Mouse (Mus musculus) liver, embryonic 11.5 days (tissue): ENCODE data around the gene Nfam1. TPM values are rescaled to one million over a fixed set of nuclear protein-coding genes. Genes with fewer than 3 reads are reported as not detected.

Source experiments
- ATAC-seq: fragments of 200-750 bp; cut with Nextera tagmentation; replicated peaks from 2 replicates; pipeline ENCODE4 v1.8.0; 2017; ENCODE audit warnings: moderate number of reproducible peaks, mild to moderate bottlenecking, moderate TSS enrichment, moderate library complexity; ENCODE audit not compliant: low FRiP score
- DNase-seq: peaks from one replicate; pipeline ENCODE4 v3.0.0-alpha.2; 2017; ENCODE audit warnings: low spot score
- H3K27ac ChIP-seq: fragments of 300-500 bp; sonication (generic); 2 replicates; pipeline ENCODE4 v1.5.1; 2014; ENCODE audit warnings: mild to moderate bottlenecking, low read depth, low read length, control low read depth
- H3K27me3 ChIP-seq: fragments of 300-500 bp; sonication (generic); replicated peaks from 2 replicates; pipeline ENCODE4 v1.6.1; 2014; ENCODE audit warnings: low read length, mixed read lengths; ENCODE audit not compliant: control insufficient read depth, insufficient read depth
- H3K36me3 ChIP-seq: fragments of 300-500 bp; sonication (generic); 2 replicates; pipeline ENCODE4 v1.6.1; 2014; ENCODE audit warnings: mild to moderate bottlenecking, low read length, moderate library complexity, mixed read lengths; ENCODE audit not compliant: control insufficient read depth, insufficient read depth
- H3K4me1 ChIP-seq: fragments of 300-500 bp; sonication (generic); replicated peaks from 2 replicates; pipeline ENCODE4 v1.6.1; 2014; ENCODE audit warnings: low read length, mixed read lengths; ENCODE audit not compliant: control insufficient read depth, insufficient read depth
- H3K4me2 ChIP-seq: fragments of 300-500 bp; sonication (generic); 2 replicates; pipeline ENCODE4 v1.6.1; 2014; ENCODE audit warnings: mild to moderate bottlenecking, control low read depth, moderate library complexity
- H3K4me3 ChIP-seq: fragments of 300-500 bp; sonication (generic); 2 replicates; pipeline ENCODE4 v1.5.1; 2014; ENCODE audit warnings: low read depth, low read length, control low read depth
- H3K9ac ChIP-seq: fragments of 300-500 bp; sonication (generic); 2 replicates; pipeline ENCODE4 v1.6.1; 2014; ENCODE audit warnings: low read depth, low read length, control low read depth
- H3K9me3 ChIP-seq: fragments of 300-500 bp; sonication (generic); 2 replicates; pipeline ENCODE4 v1.6.1; 2016; ENCODE audit warnings: low read length, inconsistent platforms, mixed read lengths; ENCODE audit not compliant: control insufficient read depth
- WGBS: fragments of 180-500 bp; shearing (Covaris S2); extraction: QIAGEN DNeasy Blood & Tissue Kit; methylation state at CpG from one replicate; pipeline ENCODE4 v1.1.7; 2014; 5-methylcytosine and 5-hydroxymethylcytosine counted together
- polyA plus RNA-seq: library from polyadenylated mRNA; unstranded; fragments of >200 nt; fragmentation: Nextera tagmentation; extraction: Ambion mirVana; gene quantifications from 2 replicates; pipeline ENCODE4 v1.2.1, GENCODE M21; 2014

Gene Nfam1
- polyA plus RNA-seq, 1 experiment from 2014 or later: 6.6 TPM

DNA sequence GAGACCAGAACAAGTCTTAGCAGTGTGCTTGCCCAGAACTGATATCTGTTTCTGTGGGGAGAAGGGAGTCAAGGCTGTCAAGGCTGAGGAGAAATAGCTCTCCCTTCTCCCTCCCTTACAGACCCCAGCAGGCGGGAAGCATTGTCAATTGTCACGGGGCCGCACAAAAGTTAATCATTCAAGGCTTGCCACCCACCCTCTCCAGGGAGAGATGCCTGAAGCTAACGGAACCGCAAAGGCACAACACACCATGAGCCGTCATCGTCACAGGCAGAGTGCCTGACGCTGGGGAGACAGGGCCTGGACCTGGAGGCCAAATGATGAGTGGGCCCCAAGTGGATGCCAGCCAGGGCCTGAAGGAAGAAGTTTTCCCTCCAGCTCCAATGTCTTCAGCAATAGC, 22.7 kb downstream of the Nfam1 start:
- DNase-seq: no peak
- no peaks in the 10 kb centered on the region for H3K27me3 ChIP-seq
- no peak overlapping the region for H3K27ac ChIP-seq
- no peak for ATAC-seq
- no peak overlapping the region for H3K9ac ChIP-seq
- H3K36me3 ChIP-seq: no peaks in the 10 kb centered on the region
- WGBS: 39% methylated on average over 8 of the region's 8 CpGs
- no peak overlapping the region for H3K4me3 ChIP-seq
- H3K4me1 ChIP-seq: peaks cover 10% of the 10 kb centered on the region
- no peaks in the 10 kb centered on the region for H3K9me3 ChIP-seq
- H3K4me2 ChIP-seq: no peak overlapping the region

DNA sequence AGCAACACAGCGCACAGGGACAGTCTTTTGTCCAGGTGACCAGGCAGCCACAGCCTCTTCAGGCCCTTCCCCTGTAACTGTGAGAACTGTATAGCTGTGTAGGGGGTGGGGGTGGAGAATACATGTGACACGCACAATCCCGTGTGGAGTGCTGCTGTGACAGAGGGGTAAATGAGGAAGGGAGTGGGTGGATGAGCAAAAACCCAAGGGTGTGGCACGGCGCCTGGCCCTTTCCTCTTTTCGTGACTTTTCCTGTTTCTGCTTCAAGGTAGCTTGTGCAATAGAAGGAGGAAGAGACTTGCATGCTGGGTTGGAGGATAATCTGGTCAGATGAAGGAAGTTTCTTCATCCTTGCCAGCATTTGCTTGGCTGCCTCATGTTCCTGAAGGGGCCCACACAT, 23.6 kb downstream of the Nfam1 start:
- Histone ChIP-seq H3K27me3 (no peaks in the 10 kb centered on the region), H3K36me3 (no peaks in the 10 kb centered on the region), H3K27ac (no peak overlapping the region), H3K4me1 (peaks cover 10% of the 10 kb centered on the region), H3K9me3 (no peaks in the 10 kb centered on the region), H3K9ac (no peak overlapping the region), H3K4me3 (no peak overlapping the region), H3K4me2 (no peak overlapping the region)
- WGBS: 61% methylated on average over 6 of the region's 6 CpGs
- ATAC-seq (no peak; the same call in 1 of the 2 replicates), DNase-seq (no peak)

DNA sequence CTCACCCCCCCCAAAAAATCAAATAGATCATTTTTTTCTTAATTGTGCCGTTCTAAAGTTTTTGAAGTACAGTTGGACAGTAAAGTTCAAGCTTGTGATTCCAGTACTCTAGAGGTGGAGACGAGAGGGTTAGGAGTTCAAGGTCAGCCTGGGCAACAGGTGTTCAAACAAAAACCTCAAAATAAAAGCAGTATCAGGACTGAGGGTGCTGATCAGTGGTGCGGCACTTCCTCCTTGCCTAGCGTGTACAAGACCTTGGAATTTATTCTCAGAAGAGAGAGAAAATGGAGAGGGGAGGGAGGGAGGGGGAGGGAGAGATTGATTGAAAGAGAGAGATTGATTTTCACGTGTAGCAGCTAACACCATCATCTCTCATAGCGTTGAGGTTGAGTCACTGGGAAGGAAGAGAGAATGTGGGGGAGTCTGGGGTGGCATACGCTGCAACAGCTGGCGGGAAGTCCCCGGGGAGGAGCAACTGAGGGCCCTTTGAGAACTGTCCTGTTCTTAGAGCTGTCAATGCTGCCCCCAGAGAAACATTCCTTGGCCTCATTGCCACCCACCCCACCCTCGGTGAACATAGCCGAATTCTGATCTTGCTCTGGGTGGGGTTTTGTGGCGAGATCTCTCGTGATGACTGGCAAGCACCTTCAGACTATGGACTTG, 24.2 kb downstream of the Nfam1 start:
- Histone ChIP-seq H3K4me3 (no peak overlapping the region), H3K27ac (no peak overlapping the region), H3K36me3 (no peaks in the 10 kb centered on the region), H3K9ac (no peak overlapping the region), H3K27me3 (no peaks in the 10 kb centered on the region), H3K4me2 (no peak overlapping the region), H3K9me3 (no peaks in the 10 kb centered on the region), H3K4me1 (peaks cover 10% of the 10 kb centered on the region)
- 56% methylated on average over 13 of the region's 13 CpGs for WGBS
- ATAC-seq: no peak
- no peak for DNase-seq

DNA sequence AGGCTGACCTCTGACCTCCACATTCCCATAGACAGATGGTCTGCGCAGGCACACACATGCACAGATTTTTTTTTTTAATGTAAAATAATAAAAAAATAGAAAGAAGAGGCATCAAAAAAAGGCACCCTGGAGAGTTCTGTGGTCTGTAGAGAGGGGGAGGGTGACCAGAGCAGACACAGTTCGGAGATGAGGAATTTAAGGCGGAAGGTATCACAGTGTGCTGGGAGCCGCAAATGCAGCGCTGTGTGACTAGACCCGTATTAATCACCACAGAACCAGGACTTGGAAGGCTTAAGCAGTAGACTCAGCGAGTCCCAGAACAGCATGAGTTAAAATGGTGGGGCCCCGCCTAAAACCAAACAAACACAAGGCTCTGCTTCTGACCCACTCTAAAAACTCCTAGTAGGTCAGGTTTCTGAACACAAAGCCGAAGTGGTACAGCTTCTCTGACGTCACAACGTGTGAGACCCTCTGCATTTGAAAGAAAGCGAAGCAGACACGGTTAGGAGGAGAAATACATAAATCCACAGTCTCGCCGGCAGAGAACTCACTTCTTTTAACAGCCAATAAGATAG, 25.7 kb downstream of the Nfam1 start:
- Histone ChIP-seq H3K9ac (no peak overlapping the region), H3K4me3 (no peak overlapping the region), H3K27me3 (no peaks in the 10 kb centered on the region), H3K9me3 (no peaks in the 10 kb centered on the region), H3K4me1 (peaks cover 10% of the 10 kb centered on the region), H3K4me2 (0 out of 2 replicates have a peak overlapping the region, but pooled peaks have one; percentile 31), H3K27ac (no peak overlapping the region), H3K36me3 (no peaks in the 10 kb centered on the region)
- 62% methylated on average over 15 of the region's 15 CpGs for WGBS
- ATAC-seq (no peak), DNase-seq (no peak)

DNA sequence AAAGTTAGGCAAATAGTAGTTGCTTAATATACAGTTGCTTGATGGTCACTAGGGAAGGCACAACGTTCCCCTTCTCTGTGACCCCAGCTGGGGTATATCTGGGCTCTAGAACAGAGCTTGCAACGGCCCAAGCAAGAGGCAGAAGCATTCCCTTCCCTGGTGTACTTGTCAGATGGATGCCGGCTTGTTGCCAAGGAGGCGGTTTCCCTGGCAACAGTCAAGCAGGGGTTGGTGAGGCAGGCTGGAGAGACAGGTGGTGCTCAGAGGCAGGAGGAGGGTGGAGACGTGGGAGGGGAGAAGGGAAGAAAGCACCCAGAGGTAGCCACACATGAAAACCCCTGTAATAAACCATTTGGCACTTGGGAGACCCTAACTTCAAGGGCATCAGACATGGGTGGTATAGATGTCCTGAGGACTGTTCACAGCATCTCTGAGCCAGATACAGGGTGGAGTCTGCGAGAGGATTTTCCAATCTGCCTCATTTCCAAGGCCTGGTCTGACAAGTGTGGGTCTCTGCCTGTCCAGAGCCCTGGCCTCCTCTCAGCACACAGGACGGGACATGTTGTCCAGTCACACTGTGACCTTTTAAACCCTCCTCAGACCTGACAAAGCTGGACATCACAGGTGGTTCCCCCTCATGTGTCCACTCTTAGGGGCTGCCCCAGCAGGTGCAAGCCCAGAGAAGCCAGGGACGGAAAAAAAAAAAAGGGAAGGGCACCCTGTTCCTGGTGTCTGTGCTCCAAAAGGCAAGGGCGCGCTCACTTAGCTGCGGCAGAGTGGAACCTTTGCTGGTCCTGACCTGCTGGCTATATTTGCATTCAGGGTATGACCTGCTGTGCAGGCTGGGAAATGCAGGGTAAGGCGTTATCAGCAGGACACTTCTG, 30.2 kb downstream of the Nfam1 start:
- Histone ChIP-seq H3K27ac (no peak overlapping the region), H3K27me3 (0 out of 2 replicates have a peak, but pooled peaks cover 3% of the 10 kb centered on the region), H3K36me3 (no peaks in the 10 kb centered on the region), H3K4me3 (no peak overlapping the region), H3K4me2 (no peak overlapping the region), H3K9me3 (no peaks in the 10 kb centered on the region), H3K4me1 (no peaks in the 10 kb centered on the region), H3K9ac (no peak overlapping the region)
- no peak for ATAC-seq
- DNase-seq: no peak
- 63% methylated on average over 12 of the region's 12 CpGs for WGBS

DNA sequence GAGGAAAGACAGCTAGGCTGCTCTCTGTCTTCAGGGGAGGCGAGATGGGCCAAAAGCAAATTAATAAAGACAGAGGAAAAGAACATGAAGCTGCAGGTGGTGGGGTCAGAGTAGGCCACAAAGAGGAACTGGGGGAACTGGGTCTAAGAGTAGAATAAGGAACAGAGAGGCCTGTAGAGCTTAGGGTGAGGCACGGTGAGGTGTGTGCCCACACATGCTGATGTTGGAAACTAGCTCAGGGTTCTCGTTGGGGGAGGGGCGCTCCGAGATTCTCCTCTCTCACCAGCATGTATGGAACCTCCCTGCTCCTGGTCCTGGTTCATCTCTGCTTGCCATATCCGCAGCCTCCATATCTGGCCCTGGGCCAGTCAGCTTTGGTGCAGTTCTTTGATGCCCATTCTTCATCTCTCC, 34.3 kb downstream of the Nfam1 start:
- no peak overlapping the region for H3K27ac ChIP-seq
- no peaks in the 10 kb centered on the region for H3K4me1 ChIP-seq
- H3K9me3 ChIP-seq: no peaks in the 10 kb centered on the region
- H3K4me3 ChIP-seq: no peak overlapping the region
- H3K27me3 ChIP-seq: 0 out of 2 replicates have a peak, but pooled peaks cover 3% of the 10 kb centered on the region
- ATAC-seq (no peak), DNase-seq (no peak)
- WGBS: 77% methylated on average over 6 of the region's 6 CpGs
- H3K36me3 ChIP-seq: no peaks in the 10 kb centered on the region
- H3K4me2 ChIP-seq: no peak overlapping the region
- no peak overlapping the region for H3K9ac ChIP-seq

DNA sequence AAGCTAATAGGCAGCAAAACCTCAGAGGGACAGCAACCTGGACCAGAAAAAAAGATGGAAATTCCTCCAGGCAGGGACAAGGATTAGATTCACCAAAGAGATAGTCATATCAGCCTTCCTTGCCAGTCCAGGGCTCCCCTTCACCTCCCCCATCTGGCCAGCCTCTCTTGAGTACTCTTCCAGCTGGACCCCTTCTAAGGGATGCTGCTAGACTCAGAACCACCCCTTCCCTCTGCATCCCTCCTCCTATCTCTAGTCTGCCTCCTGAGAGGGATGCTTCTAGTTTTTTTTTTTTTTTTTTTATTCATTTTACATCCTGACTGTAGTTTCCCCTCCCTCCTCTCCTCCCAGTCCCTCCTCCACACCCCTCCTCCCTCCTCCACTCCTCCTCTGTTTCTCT, 36.7 kb downstream of the Nfam1 start:
- no peak overlapping the region for H3K4me3 ChIP-seq
- DNase-seq (no peak), ATAC-seq (no peak)
- H3K4me2 ChIP-seq: no peak overlapping the region
- H3K9ac ChIP-seq: no peak overlapping the region
- no peaks in the 10 kb centered on the region for H3K27me3 ChIP-seq
- H3K4me1 ChIP-seq: no peaks in the 10 kb centered on the region
- H3K27ac ChIP-seq: no peak overlapping the region
- H3K36me3 ChIP-seq: no peaks in the 10 kb centered on the region
- no peaks in the 10 kb centered on the region for H3K9me3 ChIP-seq

DNA sequence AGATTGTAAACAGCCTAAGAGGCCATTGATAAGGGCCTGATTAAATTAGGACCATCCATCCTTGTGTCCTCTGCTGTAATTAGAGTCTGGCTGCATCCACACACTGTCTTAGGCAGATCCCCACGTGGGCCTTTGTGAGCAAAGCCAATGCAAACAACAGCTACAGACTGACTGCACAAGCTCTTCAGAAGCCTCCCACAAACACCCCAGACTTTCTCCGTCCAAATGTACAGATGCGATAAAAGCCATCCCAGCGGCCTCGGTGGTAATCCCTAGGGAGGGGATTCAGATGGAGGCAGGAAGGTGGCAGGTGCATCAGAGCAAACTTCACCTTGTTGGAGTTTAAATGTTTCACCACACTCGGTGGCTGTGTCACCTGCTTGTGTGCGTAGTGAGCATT, 37.9 kb downstream of the Nfam1 start:
- Histone ChIP-seq H3K9ac (no peak overlapping the region), H3K4me3 (no peak overlapping the region), H3K4me2 (no peak overlapping the region), H3K4me1 (no peaks in the 10 kb centered on the region), H3K9me3 (no peaks in the 10 kb centered on the region), H3K36me3 (no peaks in the 10 kb centered on the region), H3K27ac (no peak overlapping the region), H3K27me3 (peaks cover 2% of the 10 kb centered on the region)
- 65% methylated on average over 7 of the region's 7 CpGs for WGBS
- ATAC-seq: no peak
- no peak for DNase-seq
